Mouse (Mus musculus) layer of hippocampus, postnatal 36 days (tissue): ENCODE measurements around the gene Chst8. TPM values are rescaled to one million over a fixed set of nuclear protein-coding genes. Genes with fewer than 3 reads are reported as not detected.
A peak's percentile ranks its signal among the peaks of the same experiment; 100 is the strongest.

ENCODE experiments used
- DNase-seq, 2 experiments: peaks; one replicate each; pipeline ENCODE4 v3.0.0; 2022
- total RNA-seq, 2 experiments: library from RNA; stranded (reverse); gene quantifications; 2 replicates each; pipeline ENCODE4 v1.2.3; 2021

The Chst8 gene
- total RNA-seq, 2 experiments from 2014 or later = 28.6 to 36.8 TPM

DNA sequence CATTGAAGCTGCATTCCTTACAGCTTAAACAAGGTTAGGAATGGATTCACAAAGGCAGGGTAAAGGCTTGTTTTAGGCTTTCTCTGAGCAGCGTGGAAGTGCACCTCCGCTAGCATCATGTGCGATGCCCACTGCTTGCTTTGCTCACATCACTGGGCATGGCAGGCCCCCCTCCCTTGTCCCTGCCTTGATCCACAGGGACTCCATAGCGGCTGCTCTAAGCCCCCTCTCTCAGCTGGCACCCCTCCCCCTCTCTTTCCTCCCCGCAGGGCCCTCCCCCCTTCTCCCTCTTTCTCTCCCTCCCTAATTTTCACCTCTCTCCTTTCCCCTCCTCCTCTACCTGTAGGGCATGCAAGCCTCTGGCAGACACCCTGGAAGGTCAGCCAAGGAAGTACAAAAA, 150.3 kb downstream of the Chst8 start:
- DNase-seq = no peak

DNA sequence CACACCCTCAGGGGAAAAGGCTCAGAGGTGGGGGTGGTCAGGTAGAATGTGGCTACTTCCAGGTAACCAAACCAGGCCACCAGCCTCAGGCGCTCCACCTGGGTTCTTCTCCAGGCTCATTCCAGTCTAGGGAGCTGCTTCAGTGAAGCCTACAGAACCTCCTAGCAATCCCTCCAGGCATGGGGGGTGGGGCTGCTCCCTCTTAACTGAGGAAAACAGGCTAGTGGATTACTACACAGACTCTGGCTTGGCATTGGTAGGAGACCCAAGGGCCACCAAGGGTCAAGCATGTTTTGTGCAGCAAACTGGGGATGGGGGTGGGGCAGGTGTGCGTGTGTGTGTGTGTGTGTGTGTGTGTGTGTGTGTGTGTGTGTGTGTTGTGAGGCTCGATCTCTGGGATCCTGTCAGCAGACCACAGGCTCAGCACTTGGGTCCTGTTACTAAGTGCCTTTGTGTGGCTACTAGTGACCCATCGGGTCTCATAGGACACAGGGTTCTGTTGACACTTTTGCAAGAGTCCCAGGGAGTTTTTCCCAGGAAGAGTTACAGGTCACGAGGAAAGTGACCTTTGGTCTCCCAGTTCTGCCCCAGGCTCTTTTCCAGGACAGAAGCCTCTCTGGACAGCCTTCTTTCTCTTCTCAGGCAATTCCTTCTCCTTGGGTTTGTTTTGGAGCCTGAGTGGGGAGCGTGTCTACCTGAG, 153.0 kb downstream of the Chst8 start:
- no peak for DNase-seq

DNA sequence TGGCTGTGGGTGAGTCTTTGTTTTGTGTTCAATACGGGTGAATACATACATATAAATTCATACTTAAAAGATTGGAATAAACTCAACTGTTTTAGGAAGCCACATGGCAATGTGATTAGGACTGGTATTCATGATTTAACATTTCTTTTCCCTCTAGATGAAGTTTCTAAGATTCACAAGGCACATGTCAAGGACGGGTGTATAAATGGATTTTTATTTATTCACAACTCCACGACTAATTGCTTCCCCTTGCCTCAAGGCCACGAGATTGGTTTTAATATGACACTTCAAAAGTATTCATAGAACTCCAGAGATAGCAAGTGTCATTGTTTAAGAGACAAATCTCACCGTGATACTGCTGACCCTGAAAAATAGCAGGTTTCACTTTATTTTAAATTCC, 155.9 kb downstream of the Chst8 start, which contains the start of gene Kctd15:
Gene Kctd15 (minus strand): TSS at position 101 of the 400 bp plus-strand sequence.
- DNase-seq = no peak

DNA sequence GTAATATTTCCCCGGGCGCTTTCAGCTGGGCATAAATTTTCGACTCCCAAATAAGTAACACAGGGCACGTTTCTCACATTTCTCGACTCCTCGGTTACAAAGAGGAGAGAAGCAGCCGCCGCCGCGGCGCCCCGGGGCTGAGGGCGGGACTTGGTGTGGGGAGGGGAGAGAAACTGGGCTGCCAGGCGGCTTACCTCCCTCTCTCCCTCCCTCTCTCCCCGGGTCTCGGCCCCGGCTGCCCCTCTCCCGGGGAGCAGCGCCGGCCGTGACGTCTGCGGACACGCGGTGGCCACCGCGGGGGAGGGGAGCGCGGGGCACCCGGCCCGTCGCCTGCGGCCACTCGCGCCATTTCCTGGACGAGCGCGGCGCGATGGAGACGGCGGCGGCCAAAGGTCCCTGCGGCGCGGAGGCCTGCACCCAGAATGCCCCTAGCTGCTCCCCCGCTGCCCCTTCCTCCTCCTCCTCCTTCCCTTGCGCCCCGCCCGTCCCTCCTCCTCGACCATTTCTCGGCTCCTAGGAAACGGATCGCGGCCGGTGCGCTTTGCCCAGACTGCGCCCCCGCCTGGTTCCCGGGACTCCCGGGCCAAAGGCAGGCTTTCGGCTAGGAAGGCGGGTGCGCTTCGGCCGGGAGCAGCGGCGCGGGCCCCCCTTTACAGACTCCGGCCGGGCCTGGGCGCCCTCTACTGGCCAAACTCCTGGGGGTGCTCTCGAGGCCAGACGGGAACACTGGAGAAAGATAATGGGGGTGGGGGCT, 157.2 kb downstream of the Chst8 start:
- peak; percentile 85 to 88 for DNase-seq

DNA sequence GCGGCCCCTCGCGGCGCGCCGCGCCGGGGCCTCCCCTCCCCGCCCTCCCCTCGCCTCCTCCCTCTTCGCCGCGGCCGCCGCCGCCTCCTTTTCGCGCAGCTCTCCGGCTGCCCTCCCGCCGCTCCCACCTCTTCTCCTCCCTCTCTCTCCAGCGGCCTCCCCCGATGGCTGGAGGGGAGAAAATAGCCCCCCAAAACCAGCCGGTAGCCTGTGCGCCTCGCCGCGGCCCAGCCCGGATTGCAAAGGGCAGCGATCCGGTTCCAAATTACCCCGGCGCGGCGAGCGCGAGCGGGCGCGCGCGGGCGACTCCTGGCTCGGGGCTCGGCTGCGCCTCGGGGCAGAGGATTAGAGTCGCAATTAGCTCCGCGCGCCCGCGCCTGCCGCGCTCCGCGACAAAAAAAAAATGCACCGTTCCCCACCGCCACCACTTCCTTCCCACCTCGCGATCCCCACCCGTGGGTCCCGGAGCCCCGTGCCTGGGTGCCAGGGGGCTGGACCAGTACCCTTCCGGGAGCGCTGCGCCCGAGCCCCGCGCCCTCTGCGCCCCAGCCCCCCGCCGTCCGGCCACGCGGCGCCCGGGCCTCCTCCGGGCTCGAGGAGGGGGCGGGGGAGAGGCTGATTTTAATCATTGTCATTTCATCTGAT, 157.9 kb downstream of the Chst8 start:
- peak; percentile 60 to 62 for DNase-seq

DNA sequence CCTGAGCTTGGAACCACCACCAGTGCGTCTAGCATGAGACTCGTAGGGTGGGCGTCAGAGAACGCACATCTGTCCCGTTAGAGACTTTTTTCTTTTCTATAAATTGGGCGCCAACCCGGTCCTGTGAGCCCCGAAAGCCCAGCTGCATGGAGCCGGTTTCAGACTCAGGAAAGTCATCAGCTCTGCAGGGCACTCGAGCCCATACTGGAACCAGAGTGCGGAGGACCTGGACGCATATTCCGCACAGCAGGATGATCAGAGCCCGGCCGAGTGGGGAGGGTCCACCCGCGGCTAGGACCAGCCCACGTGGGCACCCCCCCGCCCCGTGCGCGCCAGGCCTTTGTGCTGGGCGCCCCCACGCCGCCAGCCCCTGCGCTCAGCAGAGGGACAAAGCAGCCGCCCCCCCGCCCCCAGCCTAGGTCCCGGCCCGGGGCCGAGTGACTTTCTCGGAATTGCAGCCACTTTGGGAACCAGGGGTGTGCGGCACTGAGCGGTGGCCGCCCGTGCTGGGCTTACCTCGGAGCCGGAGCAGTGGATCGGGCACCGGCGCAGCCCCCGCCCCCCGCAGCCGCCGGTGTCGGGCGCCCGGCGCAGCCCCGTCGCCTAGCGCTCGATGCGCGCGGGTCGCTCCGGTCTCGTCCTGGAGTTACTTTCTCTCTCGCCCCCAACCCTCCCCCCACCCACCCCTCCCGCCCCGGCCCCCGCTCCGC, 158.6 kb downstream of the Chst8 start:
- no peak for DNase-seq

DNA sequence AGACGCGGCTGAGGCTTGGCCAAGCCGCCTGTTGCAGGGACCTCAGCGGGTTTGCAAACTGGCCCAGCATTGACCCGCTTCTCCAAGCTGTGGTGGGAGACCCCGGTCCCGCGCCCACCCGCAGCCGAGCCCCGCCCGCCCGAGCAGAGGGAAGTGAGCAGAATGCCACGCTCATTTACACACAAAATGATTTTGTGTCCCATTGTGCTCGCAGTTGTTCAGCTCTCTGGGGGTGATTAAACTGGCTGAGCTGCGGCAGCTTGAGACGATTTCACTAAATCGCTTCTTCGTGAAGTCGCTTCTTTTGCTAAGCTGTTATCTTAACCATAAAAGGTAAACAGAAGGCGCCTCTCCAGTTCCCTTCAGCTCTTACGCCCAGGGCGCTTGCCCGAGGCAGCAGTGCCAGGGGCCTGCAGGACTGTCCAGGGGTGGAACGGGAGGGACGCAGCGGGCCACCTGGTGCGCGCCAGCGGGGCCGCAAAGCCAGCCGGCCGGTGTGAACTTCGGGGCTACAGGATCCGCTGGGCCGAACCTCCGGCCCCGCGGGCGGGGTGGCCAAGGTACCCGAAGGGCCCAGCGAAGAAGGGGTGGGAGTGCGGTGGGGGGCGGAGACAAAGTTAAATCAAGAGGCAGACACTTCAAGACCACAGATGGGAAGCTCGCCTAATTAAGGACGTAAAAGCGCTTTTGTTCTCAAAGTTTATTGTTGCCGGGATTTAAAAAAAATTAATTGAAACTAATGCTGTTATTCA, 159.6 kb downstream of the Chst8 start:
- DNase-seq = no peak

DNA sequence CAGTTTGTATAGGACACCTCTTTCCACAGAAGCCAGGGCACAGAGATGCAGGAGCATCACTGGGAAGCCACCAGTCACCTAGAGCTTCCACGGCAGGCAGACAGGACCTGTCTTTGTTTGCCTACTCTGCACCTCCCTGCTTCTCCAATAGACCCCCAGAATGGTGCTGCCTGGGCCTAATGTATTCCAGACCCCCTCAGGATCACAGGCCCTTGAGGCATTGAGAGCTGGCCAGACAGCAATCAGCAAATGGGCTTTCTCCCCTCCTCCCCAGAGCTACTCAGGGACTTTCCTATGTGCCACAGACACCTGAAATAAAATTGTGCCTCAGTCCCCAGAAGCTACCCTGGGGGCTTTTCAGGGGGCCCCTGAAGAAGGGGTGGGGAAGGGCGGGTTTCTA, 161.1 kb downstream of the Chst8 start:
- DNase-seq = no peak

DNA sequence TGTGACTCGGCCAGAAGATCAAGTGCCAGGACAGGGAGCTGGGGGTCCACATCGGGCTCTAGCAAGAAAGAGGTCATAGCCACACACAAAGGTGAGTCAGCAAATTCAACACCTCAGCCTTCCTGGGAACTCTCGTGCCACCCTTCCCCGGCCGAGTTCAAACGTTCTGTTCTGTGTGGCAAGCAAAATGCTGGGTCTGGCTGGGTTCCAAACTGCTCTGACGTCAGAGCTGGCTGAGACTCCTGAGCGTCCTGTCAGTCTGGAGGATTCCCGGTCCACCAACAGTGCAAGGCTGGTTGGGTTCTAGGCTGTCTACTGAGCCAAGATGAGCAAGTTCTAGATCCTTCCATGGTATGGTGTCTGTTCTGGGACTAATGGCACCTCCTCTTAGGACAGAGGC, 165.5 kb downstream of the Chst8 start:
- peak; percentile 17 to 33 for DNase-seq

DNA sequence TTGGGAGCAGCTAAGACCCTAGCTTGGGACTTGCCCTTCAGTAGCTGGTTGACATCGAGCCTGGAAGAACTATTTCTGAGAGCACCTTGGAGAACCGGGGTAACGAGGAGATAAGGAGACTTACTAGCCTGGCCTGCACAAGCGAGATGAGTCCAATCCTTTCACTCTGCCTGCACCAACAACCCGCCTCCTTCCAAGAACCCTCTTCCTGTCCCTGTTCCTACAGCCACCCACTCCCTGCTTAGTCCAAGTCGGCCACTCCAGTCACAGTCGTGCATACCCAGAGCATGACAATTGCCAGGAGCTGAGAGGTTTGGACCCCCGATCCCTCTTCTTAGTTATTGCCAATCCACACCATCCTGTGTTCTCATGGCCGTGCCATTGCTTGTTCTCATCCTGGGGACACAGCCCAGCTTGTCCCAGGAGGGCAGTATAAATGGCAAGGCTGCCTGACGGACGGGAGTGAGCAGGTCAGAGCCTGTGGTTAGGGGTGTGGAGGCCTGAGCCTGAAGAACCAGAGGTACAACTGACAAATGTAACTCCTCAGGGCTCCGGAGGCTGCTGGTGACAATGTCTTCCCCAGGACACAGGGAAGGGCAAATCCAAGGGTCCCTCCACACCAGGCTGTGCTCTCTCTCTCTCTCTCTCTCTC, 166.2 kb downstream of the Chst8 start:
- no peak for DNase-seq

DNA sequence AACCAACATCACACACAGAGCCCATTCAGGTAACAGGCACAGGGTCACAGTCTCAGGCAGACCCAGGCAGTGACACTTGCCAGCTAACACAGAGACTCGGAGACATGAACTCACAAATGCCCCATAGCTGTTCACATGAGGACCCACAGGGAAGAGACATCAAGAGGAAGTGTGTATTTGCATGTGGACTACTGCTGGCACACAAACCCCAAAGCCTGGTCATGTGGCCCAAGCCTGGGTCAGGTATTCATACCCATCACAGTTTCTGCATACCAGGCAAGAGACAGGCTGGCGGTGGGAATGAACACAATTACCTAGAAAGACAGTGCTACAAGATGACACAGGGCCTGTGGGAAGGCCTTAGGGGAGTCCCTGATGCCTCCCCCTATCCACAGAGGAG, 166.9 kb downstream of the Chst8 start:
- no peak for DNase-seq

DNA sequence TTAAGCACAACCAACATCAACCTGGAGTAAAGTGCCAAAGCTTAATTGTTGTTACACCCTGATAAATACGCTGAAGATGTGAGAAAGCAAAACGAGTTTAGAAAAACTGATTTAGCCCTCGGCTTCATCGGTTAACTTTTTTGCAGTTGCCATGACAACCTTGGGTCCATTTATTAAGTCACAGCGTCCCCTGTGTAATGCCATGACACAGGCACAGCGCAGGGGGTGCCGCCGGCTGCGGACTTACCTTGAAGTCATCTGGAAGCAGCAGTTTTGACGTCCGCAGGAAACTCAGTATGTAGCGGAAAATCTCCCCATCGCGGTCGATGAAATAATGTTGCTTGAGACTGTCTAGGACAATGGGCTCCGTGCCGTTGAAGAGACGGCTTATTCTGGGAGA, 167.9 kb downstream of the Chst8 start:
- no peak for DNase-seq

DNA sequence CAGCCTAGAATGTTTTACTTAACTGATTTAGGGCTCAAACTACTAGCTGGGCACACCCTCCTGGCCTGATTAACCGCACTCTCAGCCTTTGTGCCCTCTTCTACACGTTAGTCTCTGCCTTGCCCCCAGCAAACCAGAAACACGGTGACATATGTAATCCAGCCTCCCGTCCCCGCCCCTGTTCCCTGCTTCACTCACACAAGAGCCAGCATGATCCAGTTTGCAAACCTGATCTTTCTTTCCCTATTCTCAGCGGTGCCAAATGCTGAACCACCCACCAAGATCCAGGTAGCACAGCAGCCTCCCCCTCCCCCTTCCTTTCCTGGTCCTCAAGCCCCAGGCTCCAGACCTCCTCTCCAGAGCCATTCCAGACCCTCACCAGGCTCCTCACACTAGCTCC, 169.2 kb downstream of the Chst8 start:
- DNase-seq = no peak

DNA sequence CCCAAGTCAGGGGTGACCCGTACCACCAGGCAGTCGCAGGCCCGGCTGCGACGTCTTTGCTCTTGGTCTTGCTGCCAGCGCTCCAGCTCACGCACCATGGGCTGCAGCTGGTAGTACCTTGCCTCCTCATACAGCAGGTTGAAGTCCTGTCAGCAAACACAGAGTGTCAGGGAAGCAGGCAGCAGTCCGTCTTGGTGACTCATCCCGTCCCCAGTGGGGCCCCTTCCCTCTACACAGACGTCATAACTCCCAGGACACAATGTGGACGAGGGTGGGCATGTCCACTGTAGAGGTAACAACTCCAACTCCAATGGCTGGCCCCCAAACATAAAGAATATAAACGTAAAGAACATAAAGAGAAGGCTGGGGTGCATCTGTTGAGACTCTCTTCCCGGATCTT, 170.5 kb downstream of the Chst8 start:
- DNase-seq = no peak

DNA sequence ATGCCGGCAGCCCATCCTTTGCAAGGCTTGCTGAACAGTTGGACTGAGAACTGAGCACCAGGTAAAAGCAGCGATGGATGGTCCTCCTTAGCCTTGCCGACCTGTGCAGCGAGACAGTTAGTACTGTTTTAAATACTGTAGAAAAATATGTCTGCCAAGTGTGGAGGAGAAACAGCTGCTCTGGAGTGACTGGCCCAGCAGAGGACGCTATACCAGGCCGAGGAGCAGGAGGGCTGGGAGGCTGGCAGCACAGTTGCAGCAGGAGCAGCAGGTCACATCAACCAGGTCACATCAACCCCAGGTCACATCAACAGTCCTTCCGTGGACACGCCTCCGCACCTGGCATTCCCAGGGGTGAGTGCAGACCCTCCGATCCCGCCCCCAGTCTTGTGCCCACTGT, 172.7 kb downstream of the Chst8 start:
- DNase-seq = no peak

DNA sequence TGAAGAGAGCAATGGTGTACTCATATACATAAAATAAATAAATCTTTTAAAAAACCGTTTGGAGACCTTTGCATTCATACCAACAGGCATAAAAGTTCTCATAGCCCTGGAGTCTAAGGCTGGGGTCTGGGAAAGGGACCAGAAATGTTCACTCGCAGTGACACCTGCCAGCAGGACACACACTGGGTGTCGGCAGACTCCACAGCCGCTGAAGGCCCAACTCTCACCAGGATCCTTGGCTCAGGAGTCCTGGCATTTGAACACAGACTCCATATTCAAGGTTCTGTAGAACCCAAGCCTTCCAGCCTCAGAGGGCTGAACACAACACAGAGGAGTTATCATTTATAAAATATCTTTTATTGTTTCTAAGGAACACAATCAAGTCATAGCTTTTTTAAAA, 175.8 kb downstream of the Chst8 start:
- no peak for DNase-seq

DNA sequence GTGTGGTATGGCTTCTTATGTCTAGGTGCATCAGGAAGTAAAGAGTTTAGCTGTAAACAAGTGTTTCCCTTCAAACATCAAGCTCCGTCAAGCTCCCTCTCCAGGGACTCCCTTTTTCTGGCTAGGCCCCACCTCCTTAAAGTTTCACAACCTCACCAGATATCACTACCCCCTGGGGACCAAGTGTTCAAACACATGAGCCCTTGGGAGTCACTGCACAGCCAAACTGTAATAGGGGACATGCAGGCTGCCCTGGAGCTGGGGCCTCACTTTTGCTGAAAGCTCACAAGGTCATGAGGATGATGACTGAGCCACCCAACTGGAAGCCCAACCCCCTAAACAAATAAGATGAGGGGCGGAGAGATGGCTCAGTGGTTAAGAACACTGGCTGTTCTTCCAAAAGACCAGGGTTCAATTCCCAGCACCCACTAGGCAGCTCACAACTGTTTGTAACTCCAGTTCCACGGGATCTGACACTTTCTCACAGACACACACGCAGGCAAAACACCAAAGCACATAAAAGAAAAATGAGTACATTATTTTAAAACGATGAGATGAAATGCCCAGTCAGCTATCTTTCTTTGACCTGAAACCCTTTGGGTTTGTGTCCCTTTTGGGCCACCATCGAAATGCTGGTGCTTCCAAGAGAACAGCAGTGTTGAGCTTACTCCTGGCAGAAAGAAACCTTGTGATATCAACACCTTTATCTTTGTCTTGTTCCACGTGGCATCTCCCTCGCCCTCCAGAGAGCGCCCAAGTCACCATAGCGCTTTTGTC, 179.4 kb downstream of the Chst8 start:
- DNase-seq = no peak

DNA sequence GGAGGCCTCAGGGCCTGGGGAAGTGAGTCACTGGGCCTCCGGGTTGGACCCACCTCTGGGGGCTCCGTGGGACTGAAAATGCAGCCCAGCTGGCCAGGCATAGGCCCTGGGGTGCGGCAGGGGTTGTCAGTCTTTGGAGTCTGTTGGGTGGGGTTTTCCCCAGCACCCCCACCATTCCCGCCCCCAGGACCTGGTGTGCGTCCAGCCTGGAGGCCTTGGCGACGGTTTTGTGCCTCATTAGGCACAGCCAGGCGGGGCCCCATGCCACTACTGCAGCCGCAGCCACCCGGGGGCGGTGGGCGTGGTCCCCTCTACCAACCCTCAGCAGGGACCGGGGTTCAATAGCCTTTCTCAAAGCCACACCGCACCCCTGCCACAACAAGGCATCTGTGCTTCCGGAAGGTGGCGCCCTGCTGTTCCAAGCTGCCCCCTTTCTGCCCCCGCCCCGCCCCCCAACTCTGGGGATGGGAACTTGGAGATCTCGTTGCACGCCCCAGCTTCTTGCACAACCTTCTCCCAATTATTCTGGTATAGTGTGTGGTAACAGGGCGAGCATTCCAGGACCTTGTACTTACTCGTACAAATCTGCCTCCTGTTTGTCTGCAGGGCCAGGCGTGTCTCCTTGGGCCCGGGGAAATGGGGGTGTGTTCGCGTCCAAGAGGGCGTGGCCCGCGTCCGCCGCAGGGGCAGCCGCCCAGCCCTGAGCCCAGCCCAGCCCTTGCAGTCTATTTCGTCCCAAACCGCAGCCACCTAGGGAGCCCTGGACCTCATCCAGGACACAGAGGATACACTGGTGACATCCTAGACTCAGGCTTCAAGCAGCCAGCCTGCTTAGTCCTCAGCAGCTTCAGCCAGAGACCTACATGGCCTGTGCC, 182.1 kb downstream of the Chst8 start:
- DNase-seq = peak; percentile 40 to 56

DNA sequence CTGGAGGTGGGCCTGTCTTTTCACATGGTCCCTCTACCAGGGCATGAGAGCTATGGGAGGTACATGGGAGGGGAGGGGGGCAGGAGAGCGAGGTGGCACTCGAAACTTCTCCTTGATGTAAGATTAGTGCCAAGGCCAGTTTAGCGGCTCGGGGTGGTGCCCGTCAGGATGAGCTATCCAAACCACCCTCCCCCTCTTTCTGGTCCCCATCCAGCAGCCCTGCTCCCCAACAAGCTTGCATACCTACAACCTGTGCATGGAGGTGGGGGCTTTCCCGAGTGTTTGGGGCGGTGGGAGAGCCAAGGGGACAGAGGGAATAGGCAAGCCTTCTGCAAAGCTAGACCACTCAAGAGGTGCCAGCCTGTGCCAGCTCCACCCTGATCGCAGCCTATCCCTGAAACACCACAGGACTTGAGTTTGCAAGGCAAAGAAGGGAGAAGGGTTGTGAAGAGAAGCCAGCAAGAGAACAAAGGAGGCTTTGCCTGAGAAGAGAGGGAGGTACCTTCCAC, 182.8 kb downstream of the Chst8 start:
- no peak for DNase-seq
